Mouse (Mus musculus): ENCODE results near the gene Patz1.

Patz1 gene

GRCm38 (mm10) chr11:3313294-3313693 is 24.6 kb downstream of the Patz1 start:
- in situ Hi-C loops (cut with MboI; ENCODE audit: low pct_unique_long_range_greater_than_20kb in 1 of 2, low sequenced_read_pairs in 2 of 2, unreplicated experiment in 1 of 2), result no loop called here

- in situ Hi-C loops (cut with MboI; ENCODE audit: low pct_unique_long_range_greater_than_20kb in 1 of 2, low sequenced_read_pairs in 2 of 2, unreplicated experiment in 1 of 2), result no loop called here
Measured at GRCm38 (mm10) chr11:3314148-3314547, 25.5 kb downstream of the Patz1 start.

GRCm38 (mm10) chr11:3318286-3318685 is 29.6 kb downstream of the Patz1 start:
- in situ Hi-C loops (cut with MboI; ENCODE audit: low pct_unique_long_range_greater_than_20kb in 1 of 2, low sequenced_read_pairs in 2 of 2, unreplicated experiment in 1 of 2), result no loop called here

DNA sequence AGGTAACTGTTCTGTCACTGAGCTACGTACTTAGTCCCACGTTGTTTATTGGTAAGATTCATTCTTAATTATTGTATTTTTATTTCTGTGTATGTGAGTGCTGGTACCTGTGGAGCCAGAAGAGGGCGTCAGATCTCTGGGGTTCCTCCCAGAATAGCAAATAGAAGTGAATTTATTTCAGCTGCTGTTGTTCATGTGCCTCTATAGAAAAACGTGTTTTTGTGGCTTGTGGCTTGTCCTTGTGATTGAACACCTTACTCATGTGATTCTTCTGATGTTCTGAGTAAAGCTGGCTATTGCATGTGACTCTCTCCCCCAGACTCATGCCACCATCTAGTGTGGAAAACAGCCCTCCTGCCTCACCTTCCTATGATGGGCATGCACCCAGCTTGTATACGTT is 39.6 kb downstream of the Patz1 start:
- in situ Hi-C loops (cut with MboI; ENCODE audit: low pct_unique_long_range_greater_than_20kb in 1 of 2, low sequenced_read_pairs in 2 of 2, unreplicated experiment in 1 of 2), result no loop called here

GRCm38 (mm10) chr11:3328806-3329775 is 40.4 kb downstream of the Patz1 start:
- in situ Hi-C loops (cut with MboI; ENCODE audit: low pct_unique_long_range_greater_than_20kb in 1 of 2, low sequenced_read_pairs in 2 of 2, unreplicated experiment in 1 of 2), result no loop called here

- in situ Hi-C loops (cut with MboI; ENCODE audit: low pct_unique_long_range_greater_than_20kb in 1 of 2, low sequenced_read_pairs in 2 of 2, unreplicated experiment in 1 of 2), result no loop called here
Measured at GRCm38 (mm10) chr11:3329891-3330451, 41.3 kb downstream of the Patz1 start, which contains the start of gene Pik3ip1. TSS of gene Pik3ip1 (plus strand) at chr11:3330401.

- in situ Hi-C loops (cut with MboI; ENCODE audit: low pct_unique_long_range_greater_than_20kb in 1 of 2, low sequenced_read_pairs in 2 of 2, unreplicated experiment in 1 of 2), result no loop called here
Measured at GRCm38 (mm10) chr11:3330566-3330965, 41.9 kb downstream of the Patz1 start.

DNA sequence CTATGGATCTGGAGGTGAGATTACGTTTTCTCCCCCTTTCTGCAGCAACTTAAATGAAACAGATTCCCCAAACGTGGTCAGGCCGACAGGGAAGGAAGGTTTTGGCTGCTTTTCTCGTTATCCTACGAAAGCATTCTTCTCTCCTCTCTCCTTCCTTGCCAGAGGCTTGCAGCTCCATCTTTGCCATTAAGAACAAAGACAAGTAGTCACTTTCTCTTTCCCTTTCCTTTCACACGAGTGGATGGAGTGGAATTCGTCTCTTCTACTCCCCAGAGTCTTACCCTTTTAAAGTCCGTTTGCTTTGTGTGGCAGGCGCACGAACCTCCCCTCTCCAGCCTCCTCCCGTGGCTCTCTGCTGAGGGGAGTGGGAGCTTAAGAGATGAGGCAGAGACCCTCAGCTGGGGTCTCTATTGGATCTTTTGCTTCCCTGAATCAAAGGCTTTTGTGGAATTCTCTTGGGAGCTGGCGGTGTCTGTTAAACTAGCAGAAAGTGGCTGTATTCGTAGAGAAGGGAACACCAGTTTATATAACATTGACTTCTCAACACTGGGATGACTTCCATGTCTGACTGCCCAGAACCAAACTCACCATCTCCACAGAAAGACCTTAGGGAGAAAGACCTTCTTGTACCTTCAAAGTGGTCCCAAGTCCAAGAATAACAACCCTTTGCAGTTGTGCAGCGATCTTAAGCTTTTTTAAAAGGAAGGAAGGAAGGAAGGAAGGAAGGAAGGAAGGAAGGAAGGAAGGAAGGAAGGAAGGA is 42.5 kb downstream of the Patz1 start:
- in situ Hi-C loops (cut with MboI; ENCODE audit: low pct_unique_long_range_greater_than_20kb in 1 of 2, low sequenced_read_pairs in 2 of 2, unreplicated experiment in 1 of 2), result no loop called here

GRCm38 (mm10) chr11:3331756-3332642 is 43.3 kb downstream of the Patz1 start:
- in situ Hi-C loops (cut with MboI; ENCODE audit: low pct_unique_long_range_greater_than_20kb in 1 of 2, low sequenced_read_pairs in 2 of 2, unreplicated experiment in 1 of 2), result no loop called here

GRCm38 (mm10) chr11:3333111-3333695 is 44.5 kb downstream of the Patz1 start:
- in situ Hi-C loops (cut with MboI; ENCODE audit: low pct_unique_long_range_greater_than_20kb in 1 of 2, low sequenced_read_pairs in 2 of 2, unreplicated experiment in 1 of 2), result no loop called here

- in situ Hi-C loops (cut with MboI; ENCODE audit: low pct_unique_long_range_greater_than_20kb in 1 of 2, low sequenced_read_pairs in 2 of 2, unreplicated experiment in 1 of 2), result no loop called here
Measured at GRCm38 (mm10) chr11:3334141-3334710, 45.6 kb downstream of the Patz1 start.

GRCm38 (mm10) chr11:3334711-3335316 is 46.1 kb downstream of the Patz1 start:
- in situ Hi-C loops (cut with MboI; ENCODE audit: low pct_unique_long_range_greater_than_20kb in 1 of 2, low sequenced_read_pairs in 2 of 2, unreplicated experiment in 1 of 2), result no loop called here

GRCm38 (mm10) chr11:3335651-3336216 is 47.1 kb downstream of the Patz1 start:
- in situ Hi-C loops (cut with MboI; ENCODE audit: low pct_unique_long_range_greater_than_20kb in 1 of 2, low sequenced_read_pairs in 2 of 2, unreplicated experiment in 1 of 2), result no loop called here

DNA sequence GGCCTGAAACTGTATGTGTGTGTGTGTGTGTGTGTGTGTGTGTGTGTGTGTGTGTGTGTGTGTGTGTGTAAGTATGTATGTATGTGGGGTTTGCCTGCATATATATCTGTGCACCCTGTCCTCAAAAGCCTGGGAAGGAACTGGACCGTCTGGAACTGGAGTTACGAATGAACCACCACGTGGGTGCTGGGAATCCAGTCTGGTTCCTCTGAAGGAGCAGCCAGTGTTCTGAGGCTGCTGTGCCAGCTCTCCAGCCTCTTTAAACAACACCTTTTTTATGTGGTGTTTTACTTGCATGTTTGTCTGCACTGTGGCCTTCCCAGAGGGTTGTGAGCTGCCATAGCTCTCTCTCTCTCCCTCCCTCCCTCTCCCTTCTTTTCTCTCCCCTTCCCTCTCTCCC is 47.9 kb downstream of the Patz1 start:
- in situ Hi-C loops (cut with MboI; ENCODE audit: low pct_unique_long_range_greater_than_20kb in 1 of 2, low sequenced_read_pairs in 2 of 2, unreplicated experiment in 1 of 2), result no loop called here

DNA sequence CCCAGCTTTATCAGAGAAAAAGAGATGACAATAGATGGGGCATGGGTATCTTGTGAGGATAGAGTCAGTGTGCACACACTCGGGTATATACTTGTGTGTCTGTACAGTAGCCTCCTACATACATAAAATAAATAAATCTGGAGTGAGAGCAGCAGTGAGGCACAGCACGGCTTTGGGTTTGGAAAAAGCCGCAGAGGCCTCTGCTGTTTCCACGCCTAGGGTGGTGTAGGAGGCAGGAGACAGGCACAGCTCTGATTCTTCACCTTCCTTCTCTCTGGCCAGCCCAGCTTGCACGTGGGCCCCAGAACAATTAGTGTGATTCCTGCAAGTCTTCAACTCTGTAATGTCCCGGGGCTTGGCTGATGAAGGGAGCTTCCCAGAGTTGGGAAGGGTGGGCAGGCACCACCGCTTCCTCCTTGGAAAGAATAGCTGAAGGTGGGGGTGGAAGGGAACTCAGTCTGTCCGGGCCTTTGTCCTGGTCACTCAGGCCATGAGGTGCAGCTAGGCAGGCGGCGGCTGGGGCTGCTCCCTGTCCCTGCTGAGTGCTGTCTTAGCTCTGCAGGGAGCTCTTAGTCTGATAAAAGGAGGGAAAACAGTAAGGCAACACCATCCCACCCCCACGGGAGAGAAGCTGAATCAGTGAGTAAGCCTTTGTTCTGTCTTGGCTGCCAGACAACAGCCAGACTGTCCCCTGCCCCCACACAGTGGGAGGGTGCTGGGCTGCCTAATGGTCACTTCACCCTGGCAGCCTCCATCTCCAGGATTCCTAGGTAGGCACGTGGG is 48.7 kb downstream of the Patz1 start:
- in situ Hi-C loops (cut with MboI; ENCODE audit: low pct_unique_long_range_greater_than_20kb in 1 of 2, low sequenced_read_pairs in 2 of 2, unreplicated experiment in 1 of 2), result no loop called here

- in situ Hi-C loops (cut with MboI; ENCODE audit: low pct_unique_long_range_greater_than_20kb in 1 of 2, low sequenced_read_pairs in 2 of 2, unreplicated experiment in 1 of 2), result no loop called here
Measured at GRCm38 (mm10) chr11:3337961-3338360, 49.3 kb downstream of the Patz1 start.
